Comparison of ENCODE assay signal across 7 mouse cellular contexts in genomic region chr2:172371258-172371657, GRCm38 (mm10). TPM values are rescaled to one million over a fixed set of nuclear protein-coding genes. Genes with fewer than 3 reads are reported as not detected.
DNase-seq lines count a peak whose midpoint lies in the region; ATAC-seq and TF ChIP-seq lines count a peak whose summit lies in the region.

No protein-coding gene starts in this region.

- no peaks in the 10 kb centered on the region for H3K9me3 ChIP-seq in lung, embryonic 16.5 days (ENCODE audit: control insufficient read depth, low read length)
- H3K9me3 ChIP-seq in embryonic facial prominence, embryonic 14.5 days (ENCODE audit: control insufficient read depth, low read length) = no peaks in the 10 kb centered on the region
- no peaks in the 10 kb centered on the region for H3K9me3 ChIP-seq in limb, embryonic 10.5 days (replicated peaks)

- no peak for TF ChIP-seq CTCF in olfactory bulb, adult 2 months (IDR thresholded peaks at IDR 0.05; ENCODE audit: insufficient read depth, low read depth, low read length)

- H3K4me2 ChIP-seq in lung, embryonic 16.5 days (ENCODE audit: low read depth, low read length) = peak overlapping the region; percentile 68
- peak overlapping the region; percentile 59 for H3K4me2 ChIP-seq in embryonic facial prominence, embryonic 14.5 days (ENCODE audit: low read depth, low read length)

- H3K4me3 ChIP-seq in lung, embryonic 16.5 days (ENCODE audit: low read length) = peak overlapping the region; percentile 71
- peak overlapping the region; percentile 95 for H3K4me3 ChIP-seq in embryonic facial prominence, embryonic 14.5 days (ENCODE audit: low read depth, low read length)
- peak overlapping the region; percentile 80 for H3K4me3 ChIP-seq in limb, embryonic 10.5 days
- peak overlapping the region; percentile 90 for H3K4me3 ChIP-seq in olfactory bulb, adult 2 months (ENCODE audit: insufficient read depth, low read depth, low read length)

- WGBS in lung, embryonic 16.5 days = under 1% methylated on average over 11 of the region's 11 CpGs
- WGBS in embryonic facial prominence, embryonic 14.5 days = under 1% methylated on average over 6 of the region's 11 CpGs
- WGBS in limb, embryonic 10.5 days = under 1% methylated on average over 11 of the region's 11 CpGs
- under 1% methylated on average over 11 of the region's 11 CpGs for WGBS in olfactory bulb, adult 2 months

- peaks cover 34% of the 10 kb centered on the region for H3K4me1 ChIP-seq in lung, embryonic 16.5 days (replicated peaks; ENCODE audit: control insufficient read depth, insufficient read depth, low read length)
- peaks cover 18% of the 10 kb centered on the region for H3K4me1 ChIP-seq in embryonic facial prominence, embryonic 14.5 days (ENCODE audit: control insufficient read depth, insufficient read depth, low read length)
- H3K4me1 ChIP-seq in limb, embryonic 10.5 days = peaks cover 26% of the 10 kb centered on the region
- peaks cover 4% of the 10 kb centered on the region for H3K4me1 ChIP-seq in olfactory bulb, adult 2 months (ENCODE audit: control insufficient read depth, insufficient read depth, low read length)

- H3K9ac ChIP-seq in lung, embryonic 16.5 days (ENCODE audit: low read length) = peak overlapping the region; percentile 87
- peak overlapping the region; percentile 92 for H3K9ac ChIP-seq in embryonic facial prominence, embryonic 14.5 days (ENCODE audit: low read depth, low read length)

- TF ChIP-seq POLR2A in olfactory bulb, adult 2 months (IDR thresholded peaks at IDR 0.05; ENCODE audit: insufficient read depth, low read depth, low read length) = no peak

- peaks cover 34% of the 10 kb centered on the region for H3K36me3 ChIP-seq in lung, embryonic 16.5 days (ENCODE audit: control insufficient read depth, insufficient read depth, low read length)
- peaks cover 42% of the 10 kb centered on the region for H3K36me3 ChIP-seq in embryonic facial prominence, embryonic 14.5 days (ENCODE audit: control insufficient read depth, insufficient read depth, low read length)
- peaks cover 67% of the 10 kb centered on the region for H3K36me3 ChIP-seq in limb, embryonic 10.5 days

- no peak for ATAC-seq in lung, embryonic 16.5 days (ENCODE audit: low read depth)
- no peak for ATAC-seq in embryonic facial prominence, embryonic 14.5 days (ENCODE audit: low read depth)

- no peak for DNase-seq in lung, postnatal 10 days
- no peak for DNase-seq in embryonic facial prominence, embryonic 14.5 days (ENCODE audit: low spot score)
- DNase-seq in limb, embryonic 10.5 days (ENCODE audit: low spot score) = no peak
- DNase-seq in B cell, adult 2 months = no peak
- no peak for DNase-seq in urinary bladder, postnatal 25 days (ENCODE audit: low spot score)

- H3K27ac ChIP-seq in lung, embryonic 16.5 days (ENCODE audit: low read length) = no peak overlapping the region
- H3K27ac ChIP-seq in embryonic facial prominence, embryonic 14.5 days (replicated peaks; ENCODE audit: low read depth, low read length) = peak overlapping the region; percentile 80
- peak overlapping the region; percentile 94 for H3K27ac ChIP-seq in limb, embryonic 10.5 days
- H3K27ac ChIP-seq in olfactory bulb, adult 2 months (ENCODE audit: insufficient read depth, low read depth, low read length) = no peak overlapping the region

- H3K27me3 ChIP-seq in lung, embryonic 16.5 days (ENCODE audit: control insufficient read depth, insufficient read depth, low read depth, low read length) = no peaks in the 10 kb centered on the region
- H3K27me3 ChIP-seq in embryonic facial prominence, embryonic 14.5 days (replicated peaks; ENCODE audit: control insufficient read depth, insufficient read depth, low read length) = no peaks in the 10 kb centered on the region
- H3K27me3 ChIP-seq in limb, embryonic 10.5 days (ENCODE audit: low read depth, poor library complexity, severe bottlenecking) = no peaks in the 10 kb centered on the region

RNA-seq across cellular contexts. Expression of gene Cstf1, which starts 0.8 kb away (rescaled TPM):
- polyA plus RNA-seq in lung, embryonic 16.5 days (2015; fragmentation: Nextera tagmentation; extraction: Ambion mirVana) = 34.7 and 37.5 TPM in 2 replicates
- 37.3 and 40.7 TPM in 2 replicates for polyA plus RNA-seq in embryonic facial prominence, embryonic 14.5 days (2014; fragmentation: Nextera tagmentation; extraction: Ambion mirVana)
- 59.7 and 61.5 TPM in 2 replicates for polyA plus RNA-seq in limb, embryonic 10.5 days (2016; fragmentation: Nextera tagmentation; extraction: Ambion mirVana)
- polyA plus RNA-seq in olfactory bulb, adult 2 months (2012; ENCODE audit: insufficient read depth, insufficient read length, low replicate concordance, missing spikeins) = not detected in 2 replicates

RNA-seq across cellular contexts. Expression of gene Aurka, which starts 0.9 kb away (rescaled TPM):
- 124 and 131 TPM in 2 replicates for polyA plus RNA-seq in lung, embryonic 16.5 days (2015; fragmentation: Nextera tagmentation; extraction: Ambion mirVana)
- polyA plus RNA-seq in embryonic facial prominence, embryonic 14.5 days (2014; fragmentation: Nextera tagmentation; extraction: Ambion mirVana) = 79.2 and 96.2 TPM in 2 replicates
- 223 and 238 TPM in 2 replicates for polyA plus RNA-seq in limb, embryonic 10.5 days (2016; fragmentation: Nextera tagmentation; extraction: Ambion mirVana)
- not detected in 2 replicates for polyA plus RNA-seq in olfactory bulb, adult 2 months (2012; ENCODE audit: insufficient read depth, insufficient read length, low replicate concordance, missing spikeins)

RNA-seq across cellular contexts. Expression of gene Cass4, which starts 22.3 kb away (rescaled TPM):
- polyA plus RNA-seq in lung, embryonic 16.5 days (2015; fragmentation: Nextera tagmentation; extraction: Ambion mirVana) = 9.0 and 11.8 TPM in 2 replicates
- 0.38 and 1.1 TPM in 2 replicates for polyA plus RNA-seq in embryonic facial prominence, embryonic 14.5 days (2014; fragmentation: Nextera tagmentation; extraction: Ambion mirVana)
- polyA plus RNA-seq in limb, embryonic 10.5 days (2016; fragmentation: Nextera tagmentation; extraction: Ambion mirVana) = 0.11 and 0.39 TPM in 2 replicates
- polyA plus RNA-seq in olfactory bulb, adult 2 months (2012; ENCODE audit: insufficient read depth, insufficient read length, low replicate concordance, missing spikeins) = not detected in 2 replicates

RNA-seq across cellular contexts. Expression of gene Fam210b, which starts 25.9 kb away (rescaled TPM):
- 38.8 and 40.8 TPM in 2 replicates for polyA plus RNA-seq in lung, embryonic 16.5 days (2015; fragmentation: Nextera tagmentation; extraction: Ambion mirVana)
- 13.1 and 16.0 TPM in 2 replicates for polyA plus RNA-seq in embryonic facial prominence, embryonic 14.5 days (2014; fragmentation: Nextera tagmentation; extraction: Ambion mirVana)
- polyA plus RNA-seq in limb, embryonic 10.5 days (2016; fragmentation: Nextera tagmentation; extraction: Ambion mirVana) = 10.7 and 13.7 TPM in 2 replicates
- polyA plus RNA-seq in olfactory bulb, adult 2 months (2012; ENCODE audit: insufficient read depth, insufficient read length, low replicate concordance, missing spikeins) = not detected in 2 replicates

Comparison
In these comparisons a context has a peak if more than half of its experiments do, and no peak if none do; other contexts are left out.
1. H3K27ac ChIP-seq: peak in embryonic facial prominence, embryonic 14.5 days (single experiment) and limb, embryonic 10.5 days (single experiment); none in lung, embryonic 16.5 days (single experiment) and olfactory bulb, adult 2 months (single experiment).
2. RNA of gene Aurka, which starts 0.9 kb away (polyA plus RNA-seq): 223 to 238 TPM in limb, embryonic 10.5 days, 124 to 131 TPM in lung, embryonic 16.5 days and 79.2 to 96.2 TPM in embryonic facial prominence, embryonic 14.5 days; not detected in olfactory bulb, adult 2 months; every median in the first group is over 10 times any median in the second.
3. Peak in every context shown above with its lines, with median percentiles within 50 percentile points of each other: H3K4me3 ChIP-seq.